Mouse (Mus musculus): ENCODE results near the gene Cdkal1. TPM values are rescaled to one million over a fixed set of nuclear protein-coding genes. Genes with fewer than 3 reads are reported as not detected.

Cdkal1 gene
- total and polyA plus RNA-seq, 3 experiments = 3.9 to 30.3 (median 29.9) TPM

- no peaks in the 10 kb centered on the region for H3K4me1 ChIP-seq (ENCODE audit: control insufficient read depth, insufficient read depth, low read length)
- no peak overlapping the region for H3K4me3 ChIP-seq
- intact Hi-C loops (cut with DNase I) = no loop called here
- H3K27me3 ChIP-seq (ENCODE audit: control insufficient read depth, insufficient read depth, low read length) = no peaks in the 10 kb centered on the region
- 80% methylated on average over 3 of the region's 3 CpGs for WGBS
- no peak overlapping the region for H3K27ac ChIP-seq
- TF ChIP-seq POLR2A (IDR thresholded peaks at IDR 0.05; ENCODE audit: insufficient read depth, low read depth, low read length) = no peak
- TF ChIP-seq CTCF (IDR thresholded peaks at IDR 0.05) = no peak
- no peak for TF ChIP-seq EP300 (IDR thresholded peaks at IDR 0.05; ENCODE audit: insufficient read depth, low read depth, low read length)
- no peaks in the 10 kb centered on the region for H3K79me2 ChIP-seq (replicated peaks; ENCODE audit: control insufficient read depth, insufficient read depth, low read length)
- H3K36me3 ChIP-seq (ENCODE audit: control insufficient read depth, insufficient read depth, low read length) = no peaks in the 10 kb centered on the region
- DNase-seq = no peak
- no peak overlapping the region for H3K9ac ChIP-seq (ENCODE audit: low read depth, low read length)
These were observed 258.7 kb downstream of the Cdkal1 start for GRCm38 (mm10) chr13:29596735-29597134.

- H3K27ac ChIP-seq = no peak overlapping the region
- intact Hi-C loops (cut with DNase I) = no loop called here
- 97% methylated on average over 3 of the region's 3 CpGs for WGBS
- no peaks in the 10 kb centered on the region for H3K79me2 ChIP-seq (replicated peaks; ENCODE audit: control insufficient read depth, insufficient read depth, low read length)
- H3K4me1 ChIP-seq (ENCODE audit: control insufficient read depth, insufficient read depth, low read length) = no peaks in the 10 kb centered on the region
- H3K36me3 ChIP-seq (ENCODE audit: control insufficient read depth, insufficient read depth, low read length) = no peaks in the 10 kb centered on the region
- TF ChIP-seq POLR2A (IDR thresholded peaks at IDR 0.05; ENCODE audit: insufficient read depth, low read depth, low read length) (no peak), EP300 (IDR thresholded peaks at IDR 0.05; ENCODE audit: insufficient read depth, low read depth, low read length) (no peak), CTCF (IDR thresholded peaks at IDR 0.05) (no peak)
- no peak for DNase-seq
- H3K27me3 ChIP-seq (ENCODE audit: control insufficient read depth, insufficient read depth, low read length) = no peaks in the 10 kb centered on the region
- H3K9ac ChIP-seq (ENCODE audit: low read depth, low read length) = no peak overlapping the region
- no peak overlapping the region for H3K4me3 ChIP-seq
These were observed 262.4 kb downstream of the Cdkal1 start for GRCm38 (mm10) chr13:29593096-29593495.

GRCm38 (mm10) chr13:29590685-29591084 is 264.8 kb downstream of the Cdkal1 start:
- intact Hi-C loops (cut with DNase I) = no loop called here

GRCm38 (mm10) chr13:29590164-29590563 is 265.3 kb downstream of the Cdkal1 start:
- H3K9ac ChIP-seq (ENCODE audit: low read depth, low read length) = no peak overlapping the region
- intact Hi-C loops (cut with DNase I) = no loop called here

More at GRCm38 (mm10) chr13:29590685-29591084, 264.8 kb downstream of the Cdkal1 start:
- no peak overlapping the region for H3K4me3 ChIP-seq
- H3K9ac ChIP-seq (ENCODE audit: low read depth, low read length) = no peak overlapping the region
- WGBS = 93% methylated on average over 5 of the region's 5 CpGs
- no peaks in the 10 kb centered on the region for H3K36me3 ChIP-seq (ENCODE audit: control insufficient read depth, insufficient read depth, low read length)
- no peaks in the 10 kb centered on the region for H3K27me3 ChIP-seq (ENCODE audit: control insufficient read depth, insufficient read depth, low read length)
- no peaks in the 10 kb centered on the region for H3K4me1 ChIP-seq (ENCODE audit: control insufficient read depth, insufficient read depth, low read length)
- TF ChIP-seq CTCF (IDR thresholded peaks at IDR 0.05) = no peak
- DNase-seq = no peak
- no peaks in the 10 kb centered on the region for H3K79me2 ChIP-seq (replicated peaks; ENCODE audit: control insufficient read depth, insufficient read depth, low read length)
- H3K27ac ChIP-seq = no peak overlapping the region

GRCm38 (mm10) chr13:29588693-29589092 is 266.8 kb downstream of the Cdkal1 start:
- Histone ChIP-seq H3K27ac (no peak overlapping the region), H3K9ac (ENCODE audit: low read depth, low read length) (no peak overlapping the region), H3K79me2 (replicated peaks; ENCODE audit: control insufficient read depth, insufficient read depth, low read length) (no peaks in the 10 kb centered on the region), H3K4me1 (ENCODE audit: control insufficient read depth, insufficient read depth, low read length) (no peaks in the 10 kb centered on the region), H3K4me3 (no peak overlapping the region), H3K27me3 (ENCODE audit: control insufficient read depth, insufficient read depth, low read length) (no peaks in the 10 kb centered on the region), H3K36me3 (ENCODE audit: control insufficient read depth, insufficient read depth, low read length) (no peaks in the 10 kb centered on the region)
- intact Hi-C loops (cut with DNase I) = no loop called here
- WGBS = 93% methylated on average over 4 of the region's 4 CpGs
- TF ChIP-seq POLR2A (IDR thresholded peaks at IDR 0.05; ENCODE audit: insufficient read depth, low read depth, low read length) (no peak), EP300 (IDR thresholded peaks at IDR 0.05; ENCODE audit: insufficient read depth, low read depth, low read length) (no peak), CTCF (IDR thresholded peaks at IDR 0.05) (no peak)
- DNase-seq = no peak

More at GRCm38 (mm10) chr13:29590164-29590563, 265.3 kb downstream of the Cdkal1 start:
- Histone ChIP-seq H3K36me3 (ENCODE audit: control insufficient read depth, insufficient read depth, low read length) (no peaks in the 10 kb centered on the region), H3K27me3 (ENCODE audit: control insufficient read depth, insufficient read depth, low read length) (no peaks in the 10 kb centered on the region), H3K27ac (no peak overlapping the region), H3K79me2 (replicated peaks; ENCODE audit: control insufficient read depth, insufficient read depth, low read length) (no peaks in the 10 kb centered on the region), H3K4me1 (ENCODE audit: control insufficient read depth, insufficient read depth, low read length) (no peaks in the 10 kb centered on the region), H3K4me3 (no peak overlapping the region)
- WGBS = 84% methylated on average over 5 of the region's 5 CpGs
- DNase-seq = no peak
- TF ChIP-seq POLR2A (IDR thresholded peaks at IDR 0.05; ENCODE audit: insufficient read depth, low read depth, low read length) (no peak), EP300 (IDR thresholded peaks at IDR 0.05; ENCODE audit: insufficient read depth, low read depth, low read length) (no peak), CTCF (IDR thresholded peaks at IDR 0.05) (no peak)

- Histone ChIP-seq H3K4me1 (ENCODE audit: control insufficient read depth, insufficient read depth, low read length) (no peaks in the 10 kb centered on the region), H3K27me3 (ENCODE audit: control insufficient read depth, insufficient read depth, low read length) (no peaks in the 10 kb centered on the region), H3K9ac (ENCODE audit: low read depth, low read length) (no peak overlapping the region), H3K4me3 (no peak overlapping the region), H3K79me2 (replicated peaks; ENCODE audit: control insufficient read depth, insufficient read depth, low read length) (no peaks in the 10 kb centered on the region), H3K36me3 (ENCODE audit: control insufficient read depth, insufficient read depth, low read length) (no peaks in the 10 kb centered on the region), H3K27ac (no peak overlapping the region)
- intact Hi-C loops (cut with DNase I) = no loop called here
- TF ChIP-seq CTCF (IDR thresholded peaks at IDR 0.05) (no peak), EP300 (IDR thresholded peaks at IDR 0.05; ENCODE audit: insufficient read depth, low read depth, low read length) (no peak), POLR2A (IDR thresholded peaks at IDR 0.05; ENCODE audit: insufficient read depth, low read depth, low read length) (no peak)
- no peak for DNase-seq
- 68% methylated on average over 9 of the region's 9 CpGs for WGBS
These were observed 273.4 kb downstream of the Cdkal1 start for GRCm38 (mm10) chr13:29581762-29582700.
